Mouse (Mus musculus): ENCODE results near the gene Net1.
"Not testable (repeated sequence)": the region's sequence is repeated elsewhere in the genome, so short reads cannot be mapped to it uniquely, and the experiment has no call there.

Net1 gene

DNA sequence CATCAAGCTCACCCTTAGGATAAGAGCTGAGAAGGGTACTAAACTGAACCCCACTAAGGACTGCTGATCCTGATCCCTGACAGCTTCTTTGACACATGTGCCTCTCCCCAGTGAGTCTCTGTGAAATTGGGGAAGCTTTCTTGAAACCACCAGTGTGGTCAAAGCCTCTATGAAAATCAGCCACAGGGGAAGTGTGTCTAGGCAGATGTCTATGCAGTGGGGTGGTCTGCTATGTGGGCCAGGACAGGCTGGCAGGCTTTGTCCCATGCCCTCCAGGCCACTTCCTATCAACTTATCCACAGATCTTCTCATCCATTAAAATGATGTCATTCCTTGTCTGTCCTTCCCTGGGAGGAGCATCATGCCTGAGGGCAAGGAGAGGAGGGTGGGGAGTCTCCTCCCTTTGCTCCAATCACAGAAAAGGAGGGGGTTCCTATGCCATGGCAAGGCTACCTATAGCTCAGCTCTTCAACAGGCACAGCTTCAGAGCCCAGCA, 80.7 kb downstream of the Net1 start, which contains the start of gene Calm4:
Calm4 (plus strand) TSS at position 446 of the 496 bp plus-strand sequence.
- not testable (repeated sequence) for DNase-seq (ENCODE audit: extremely low read depth, low read depth, low spot score)

GRCm38 (mm10) chr13:3833644-3834043, 84.4 kb downstream of the Net1 start:
- not testable (repeated sequence) for DNase-seq (ENCODE audit: extremely low read depth, low read depth, low spot score)

DNA sequence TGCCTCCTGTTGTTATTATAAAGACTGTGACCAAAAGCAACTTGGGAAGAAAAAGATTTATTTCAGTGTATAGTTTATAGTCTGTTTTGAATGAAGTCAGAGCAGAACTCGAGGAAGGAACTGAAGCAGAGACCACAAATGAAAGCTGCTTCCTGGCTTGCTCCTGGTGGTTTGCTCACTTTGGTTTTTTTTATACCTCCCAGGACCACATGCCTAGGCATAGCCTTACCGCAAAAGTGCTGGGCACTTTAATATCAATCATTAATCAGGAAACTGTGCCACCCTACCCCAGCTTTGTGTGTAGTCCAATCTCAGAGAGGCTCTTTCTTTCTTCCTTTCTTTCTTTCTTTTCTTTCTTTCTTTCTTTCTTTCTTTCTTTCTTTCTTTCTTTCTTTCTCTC, 85.6 kb downstream of the Net1 start:
- no peak for DNase-seq (ENCODE audit: extremely low read depth, low read depth, low spot score)

All from fat pad, adult 2 months (tissue).